Mouse (Mus musculus) C2C12 (cell line): ENCODE measurements at regions not wholly inside any gene's neighbourhood (a gene's known extent, or its start where the extent isn't known, plus 50 kb on each side); places are given as distances from the start of the nearest gene placed in this dataset.

ENCODE experiments used
- H3K27me3 ChIP-seq: one replicate; pipeline ENCODE4 v1.6.1; 2011; ENCODE audit not compliant: control insufficient read depth, insufficient read depth, insufficient read length
- H3K36me3 ChIP-seq: one replicate; pipeline ENCODE4 v1.6.1; 2011; ENCODE audit not compliant: control insufficient read depth, insufficient read depth
- H3K4me3 ChIP-seq: one replicate; pipeline ENCODE4 v1.5.1; 2011; ENCODE audit warnings: mild to moderate bottlenecking, control low read depth; ENCODE audit not compliant: poor library complexity, insufficient read depth, severe bottlenecking
- H3K79me2 ChIP-seq: one replicate; pipeline ENCODE4 v1.6.1; 2011; ENCODE audit not compliant: control insufficient read depth, insufficient read depth
- H3K79me3 ChIP-seq: one replicate; pipeline ENCODE4 v1.6.1; 2011; ENCODE audit warnings: low read depth, control low read depth
- H3ac ChIP-seq: one replicate; pipeline ENCODE3; 2011; ENCODE audit warnings: low read depth; ENCODE audit not compliant: control insufficient read depth, insufficient read length
- CEBPB ChIP-seq: IDR thresholded peaks from one replicate; pipeline ENCODE4 v1.6.1; 2011; ENCODE audit warnings: low read depth, mild to moderate bottlenecking, control low read depth, moderate library complexity
- CTCF ChIP-seq: IDR thresholded peaks from one replicate; pipeline ENCODE4 v1.5.1; 2011; ENCODE audit not compliant: control insufficient read depth, insufficient read depth, insufficient read length
- FOSL1 ChIP-seq: IDR thresholded peaks from one replicate; pipeline ENCODE4 v1.8.0; 2011; ENCODE audit warnings: mild to moderate bottlenecking, low read length; ENCODE audit not compliant: poor library complexity, insufficient read depth, severe bottlenecking
- MAX ChIP-seq: IDR thresholded peaks from one replicate; pipeline ENCODE4 v1.6.1; 2011; ENCODE audit warnings: mild to moderate bottlenecking, control low read depth
- MYOD1 ChIP-seq: IDR thresholded peaks from one replicate; pipeline ENCODE4 v1.6.1; 2011; ENCODE audit warnings: low read depth; ENCODE audit not compliant: control insufficient read depth, insufficient read length
- MYOG ChIP-seq: IDR thresholded peaks from one replicate; pipeline ENCODE4 v1.6.1; 2011; ENCODE audit not compliant: control insufficient read depth, insufficient read length; ENCODE audit errors: extremely low read depth
- USF1 ChIP-seq: IDR thresholded peaks from one replicate; pipeline ENCODE4 v1.6.1; 2011; ENCODE audit warnings: low read depth, mild to moderate bottlenecking, control low read depth, moderate library complexity

GRCm38 (mm10) chr1:61321513-61322145 is 317.0 kb upstream of the Pard3b start:
- Histone ChIP-seq H3K36me3 (no peaks in the 10 kb centered on the region), H3K79me2 (no peaks in the 10 kb centered on the region), H3ac (no peak overlapping the region), H3K4me3 (no peak overlapping the region), H3K79me3 (no peaks in the 10 kb centered on the region), H3K27me3 (no peaks in the 10 kb centered on the region)
- TF ChIP-seq MYOD1 (no peak), FOSL1 (no peak), CEBPB (no peak), CTCF (no peak), MAX (no peak), MYOG (no peak), USF1 (no peak)

GRCm38 (mm10) chr1:61331456-61331855 is 307.2 kb upstream of the Pard3b start:
- Histone ChIP-seq H3K79me3 (no peaks in the 10 kb centered on the region), H3K36me3 (no peaks in the 10 kb centered on the region), H3ac (no peak overlapping the region), H3K79me2 (no peaks in the 10 kb centered on the region), H3K4me3 (no peak overlapping the region), H3K27me3 (no peaks in the 10 kb centered on the region)
- TF ChIP-seq CEBPB, result no peak
- no peak for TF ChIP-seq MAX
- no peak for TF ChIP-seq USF1
- TF ChIP-seq FOSL1, result no peak
- TF ChIP-seq MYOG, result no peak
- no peak for TF ChIP-seq CTCF
- no peak for TF ChIP-seq MYOD1

- Histone ChIP-seq H3K27me3 (no peaks in the 10 kb centered on the region), H3K79me2 (no peaks in the 10 kb centered on the region), H3K4me3 (no peak overlapping the region), H3K79me3 (no peaks in the 10 kb centered on the region), H3K36me3 (no peaks in the 10 kb centered on the region), H3ac (no peak overlapping the region)
- TF ChIP-seq MAX, result no peak
- no peak for TF ChIP-seq MYOG
- no peak for TF ChIP-seq USF1
- no peak for TF ChIP-seq CTCF
- TF ChIP-seq CEBPB, result no peak
- TF ChIP-seq MYOD1, result no peak
Measured at GRCm38 (mm10) chr1:61331906-61332305, 306.7 kb upstream of the Pard3b start.

- TF ChIP-seq MAX, result no peak
- no peak for TF ChIP-seq CTCF
- TF ChIP-seq FOSL1, result no peak
- no peak for TF ChIP-seq MYOD1
- no peak for TF ChIP-seq USF1
- no peak for TF ChIP-seq CEBPB
- no peak for TF ChIP-seq MYOG
- Histone ChIP-seq H3K27me3 (no peaks in the 10 kb centered on the region), H3ac (no peak overlapping the region), H3K36me3 (no peaks in the 10 kb centered on the region), H3K79me3 (no peaks in the 10 kb centered on the region), H3K79me2 (no peaks in the 10 kb centered on the region), H3K4me3 (no peak overlapping the region)
Measured at GRCm38 (mm10) chr1:61336367-61336766, 302.3 kb upstream of the Pard3b start.

GRCm38 (mm10) chr1:61352921-61353320 is 285.7 kb upstream of the Pard3b start:
- no peaks in the 10 kb centered on the region for H3K36me3 ChIP-seq
- no peak overlapping the region for H3K4me3 ChIP-seq
- no peaks in the 10 kb centered on the region for H3K27me3 ChIP-seq
- no peak overlapping the region for H3ac ChIP-seq
- H3K79me2 ChIP-seq, result no peaks in the 10 kb centered on the region
- no peak for TF ChIP-seq CEBPB
- TF ChIP-seq CTCF, result no peak
- TF ChIP-seq MYOD1, result no peak
- H3K79me3 ChIP-seq, result no peaks in the 10 kb centered on the region

GRCm38 (mm10) chr1:61353481-61353880 is 285.1 kb upstream of the Pard3b start:
- Histone ChIP-seq H3ac (no peak overlapping the region), H3K4me3 (no peak overlapping the region), H3K79me3 (no peaks in the 10 kb centered on the region), H3K27me3 (no peaks in the 10 kb centered on the region), H3K79me2 (no peaks in the 10 kb centered on the region), H3K36me3 (no peaks in the 10 kb centered on the region)
- TF ChIP-seq MAX (no peak), FOSL1 (no peak), MYOG (no peak), CEBPB (no peak), USF1 (no peak), MYOD1 (no peak), CTCF (no peak)
